Mouse (Mus musculus) embryonic facial prominence, embryonic 11.5 days (tissue): Measurements from ENCODE around the gene Vwa7. TPM values are rescaled to one million over a fixed set of nuclear protein-coding genes. Genes with fewer than 3 reads are reported as not detected.
A peak's percentile ranks its signal among the peaks of the same experiment; 100 is the strongest.
"Not testable (repeated sequence)": the region's sequence is repeated elsewhere in the genome, so short reads cannot be mapped to it uniquely, and the experiment has no call there.

Experiments
- ATAC-seq: fragments of 200-750 bp; cut with Nextera tagmentation; replicated peaks from 2 replicates; pipeline ENCODE4 v1.8.0; 2017; ENCODE audit warnings: low read depth; ENCODE audit not compliant: insufficient number of reproducible peaks, low FRiP score, low TSS enrichment
- DNase-seq: peaks from one replicate; pipeline ENCODE4 v3.0.0-alpha.2; 2015; ENCODE audit warnings: low spot score
- H3K27ac ChIP-seq: fragments of 300-500 bp; sonication (generic); replicated peaks from 2 replicates; pipeline ENCODE4 v1.5.1; 2014; ENCODE audit warnings: mild to moderate bottlenecking, low read depth, low read length, control low read depth
- H3K27me3 ChIP-seq: fragments of 300-500 bp; sonication (generic); 2 replicates; pipeline ENCODE4 v1.6.1; 2014; ENCODE audit warnings: mild to moderate bottlenecking, low read length, moderate library complexity, mixed read lengths; ENCODE audit not compliant: control insufficient read depth, insufficient read depth
- H3K36me3 ChIP-seq: fragments of 300-500 bp; sonication (generic); replicated peaks from 2 replicates; pipeline ENCODE4 v1.6.1; 2014; ENCODE audit warnings: low read depth, mild to moderate bottlenecking, low read length, moderate library complexity, mixed read lengths; ENCODE audit not compliant: control insufficient read depth, insufficient read depth
- H3K4me1 ChIP-seq: fragments of 300-500 bp; sonication (generic); 2 replicates; pipeline ENCODE4 v1.6.1; 2014; ENCODE audit warnings: low read length, mixed read lengths; ENCODE audit not compliant: control insufficient read depth, insufficient read depth
- H3K4me2 ChIP-seq: fragments of 300-500 bp; sonication (generic); 2 replicates; pipeline ENCODE4 v1.6.1; 2014; ENCODE audit warnings: low read depth, mild to moderate bottlenecking, control low read depth, low read length, moderate library complexity
- H3K4me3 ChIP-seq: fragments of 300-500 bp; sonication (generic); 2 replicates; pipeline ENCODE4 v1.5.1; 2014; ENCODE audit warnings: low read depth, low read length, control low read depth
- H3K9ac ChIP-seq: fragments of 300-500 bp; sonication (generic); replicated peaks from 2 replicates; pipeline ENCODE4 v1.6.1; 2014; ENCODE audit warnings: mild to moderate bottlenecking, control low read depth, low read length
- H3K9me3 ChIP-seq: fragments of 300-500 bp; sonication (generic); replicated peaks from 2 replicates; pipeline ENCODE4 v1.6.1; 2016; ENCODE audit warnings: mild to moderate bottlenecking, low read length, inconsistent platforms, mixed read lengths; ENCODE audit not compliant: control insufficient read depth
- WGBS: fragments of 180-500 bp; shearing (Covaris S2); extraction: QIAGEN DNeasy Blood & Tissue Kit; methylation state at CpG from one replicate; pipeline ENCODE4 v1.1.7; 2014; 5-methylcytosine and 5-hydroxymethylcytosine counted together
- polyA plus RNA-seq: library from polyadenylated mRNA; unstranded; fragments of >200 nt; fragmentation: Nextera tagmentation; extraction: Ambion mirVana; gene quantifications from 2 replicates; pipeline ENCODE4 v1.2.1, GENCODE M21; 2014

Vwa7 gene
- polyA plus RNA-seq, 1 experiment from 2014 or later: 0.17 TPM

- Histone ChIP-seq H3K4me3 (peak overlapping the region; percentile 89), H3K4me2 (peak overlapping the region; percentile 98), H3K36me3 (peaks cover 7% of the 10 kb centered on the region; the same call in 1 of the 2 replicates), H3K27me3 (no peaks in the 10 kb centered on the region), H3K9me3 (no peaks in the 10 kb centered on the region), H3K27ac (peak overlapping the region; percentile 96), H3K4me1 (peaks cover 3% of the 10 kb centered on the region; the same call in 1 of the 2 replicates), H3K9ac (peak overlapping the region; percentile 98)
- DNase-seq: peak; percentile 39
- ATAC-seq: peak; percentile 14; the same call in 1 of the 2 replicates
- under 1% methylated on average over 35 of the region's 35 CpGs for WGBS
These were observed 14.8 kb upstream of the Vwa7 start for GRCm38 (mm10) chr17:35001452-35002152.

GRCm38 (mm10) chr17:35002153-35002865 lies 14.1 kb upstream of the Vwa7 start:
- peaks cover 3% of the 10 kb centered on the region; the same call in 1 of the 2 replicates for H3K4me1 ChIP-seq
- 10% methylated on average over 12 of the region's 12 CpGs for WGBS
- no peaks in the 10 kb centered on the region for H3K9me3 ChIP-seq
- H3K9ac ChIP-seq: peak overlapping the region; percentile 98
- H3K4me2 ChIP-seq: peak overlapping the region; percentile 98
- DNase-seq (no peak), ATAC-seq (no peak)
- H3K27me3 ChIP-seq: no peaks in the 10 kb centered on the region
- peaks cover 7% of the 10 kb centered on the region; the same call in 1 of the 2 replicates for H3K36me3 ChIP-seq
- peak overlapping the region; percentile 56; the same call in 1 of the 2 replicates for H3K27ac ChIP-seq
- H3K4me3 ChIP-seq: peak overlapping the region; percentile 89

- ATAC-seq (no peak), DNase-seq (no peak)
- Histone ChIP-seq H3K4me2 (peak overlapping the region; percentile 98), H3K4me1 (peaks cover 3% of the 10 kb centered on the region; the same call in 1 of the 2 replicates), H3K9me3 (no peaks in the 10 kb centered on the region), H3K36me3 (peaks cover 7% of the 10 kb centered on the region; the same call in 1 of the 2 replicates), H3K9ac (no peak overlapping the region; the same call in 1 of the 2 replicates), H3K27ac (no peak overlapping the region), H3K27me3 (no peaks in the 10 kb centered on the region), H3K4me3 (peak overlapping the region; percentile 89; the same call in 1 of the 2 replicates)
- 66% methylated on average over 9 of the region's 9 CpGs for WGBS
These were observed 13.1 kb upstream of the Vwa7 start for GRCm38 (mm10) chr17:35003022-35003838.

GRCm38 (mm10) chr17:35004075-35004717 lies 12.2 kb upstream of the Vwa7 start:
- H3K4me3 ChIP-seq: no peak overlapping the region
- no peak for DNase-seq
- no peak overlapping the region for H3K27ac ChIP-seq

GRCm38 (mm10) chr17:35005158-35005557 lies 11.2 kb upstream of the Vwa7 start:
- no peak for ATAC-seq
- Histone ChIP-seq H3K36me3 (peaks cover 7% of the 10 kb centered on the region), H3K9me3 (no peaks in the 10 kb centered on the region), H3K4me2 (no peak overlapping the region), H3K27ac (no peak overlapping the region), H3K27me3 (no peaks in the 10 kb centered on the region), H3K4me3 (no peak overlapping the region), H3K4me1 (peaks cover 3% of the 10 kb centered on the region; the same call in 1 of the 2 replicates), H3K9ac (no peak overlapping the region)
- 94% methylated on average over 10 of the region's 10 CpGs for WGBS
- no peak for DNase-seq

More at GRCm38 (mm10) chr17:35004075-35004717, 12.2 kb upstream of the Vwa7 start:
- H3K4me1 ChIP-seq: peaks cover 3% of the 10 kb centered on the region; the same call in 1 of the 2 replicates
- H3K9me3 ChIP-seq: no peaks in the 10 kb centered on the region
- H3K36me3 ChIP-seq: peaks cover 7% of the 10 kb centered on the region
- ATAC-seq: no peak
- WGBS: 93% methylated on average over 17 of the region's 17 CpGs
- H3K4me2 ChIP-seq: no peak overlapping the region
- H3K9ac ChIP-seq: no peak overlapping the region
- no peaks in the 10 kb centered on the region for H3K27me3 ChIP-seq

GRCm38 (mm10) chr17:35005902-35006301 lies 10.5 kb upstream of the Vwa7 start:
- H3K4me2 ChIP-seq, H3K9ac ChIP-seq, DNase-seq, ATAC-seq, H3K27ac ChIP-seq, H3K9me3 ChIP-seq, H3K27me3 ChIP-seq, H3K4me1 ChIP-seq: not testable (repeated sequence)
- 97% methylated on average over 4 of the region's 5 CpGs for WGBS
- peak overlapping the region; percentile 5; the same call in 1 of the 2 replicates for H3K4me3 ChIP-seq
- peaks cover 15% of the 10 kb centered on the region for H3K36me3 ChIP-seq

GRCm38 (mm10) chr17:35007387-35007991 lies 8.9 kb upstream of the Vwa7 start:
- Histone ChIP-seq H3K36me3 (peaks cover 31% of the 10 kb centered on the region), H3K9me3 (no peaks in the 10 kb centered on the region), H3K4me1 (peaks cover 3% of the 10 kb centered on the region; the same call in 1 of the 2 replicates), H3K4me2 (no peak overlapping the region), H3K9ac (no peak overlapping the region), H3K27ac (no peak overlapping the region), H3K4me3 (no peak overlapping the region), H3K27me3 (no peaks in the 10 kb centered on the region)
- no peak for DNase-seq
- 94% methylated on average over 7 of the region's 7 CpGs for WGBS
- ATAC-seq: no peak
